Mouse (Mus musculus): ENCODE measurements around the gene Myh1.

DNA sequence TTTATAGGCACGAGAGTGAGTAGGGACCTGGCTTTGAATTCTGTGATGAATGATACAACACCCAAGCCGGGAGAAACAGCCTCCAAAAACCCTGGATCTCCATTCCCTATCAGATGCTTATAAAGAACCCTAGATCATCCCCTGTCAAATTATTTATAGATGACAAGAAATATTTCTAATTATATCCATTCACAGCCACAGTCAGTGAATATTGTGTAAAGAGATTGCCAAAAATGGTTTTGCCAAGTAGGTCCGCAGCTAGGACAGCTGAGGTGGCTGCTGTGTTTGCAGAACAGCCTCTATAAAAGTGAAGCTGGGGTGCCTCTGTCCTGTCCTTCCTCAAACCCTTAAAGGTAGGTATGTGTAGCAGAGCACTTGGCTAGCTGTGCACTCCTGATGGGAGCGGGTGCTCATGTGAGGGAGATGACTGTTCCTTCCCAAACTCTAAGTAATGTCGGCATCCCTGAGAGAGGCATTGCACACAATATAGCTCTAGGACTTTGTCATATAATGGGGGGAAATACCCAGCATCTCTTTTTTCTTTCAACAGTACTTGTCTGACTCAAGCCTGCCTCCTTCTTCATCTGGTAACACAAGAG, 37.7 kb downstream of the Myh1 start, which contains the start of gene Myh4:
- TF ChIP-seq CTCF (IDR thresholded peaks at IDR 0.05; ENCODE audit: low read depth) (no peak), EP300 (IDR thresholded peaks at IDR 0.05; ENCODE audit: low read depth) (no peak)
